Mouse (Mus musculus) adrenal gland, postnatal 36 days (tissue): Measurements from ENCODE around the gene Usp54. TPM values are rescaled to one million over a fixed set of nuclear protein-coding genes. Genes with fewer than 3 reads are reported as not detected.
"Not testable (repeated sequence)": the region's sequence is repeated elsewhere in the genome, so short reads cannot be mapped to it uniquely, and the experiment has no call there.

Experiments
- DNase-seq, 2 experiments: peaks; one replicate each; pipeline ENCODE4 v3.0.0; 2021; ENCODE audit warnings: mixed read lengths in 1 of 2
- total RNA-seq, 2 experiments: library from RNA; stranded (reverse); gene quantifications; 2 replicates each; pipeline ENCODE4 v1.2.3; 2021

The Usp54 gene
- total RNA-seq, 2 experiments from 2014 or later: 14.1 to 14.6 TPM

DNA sequence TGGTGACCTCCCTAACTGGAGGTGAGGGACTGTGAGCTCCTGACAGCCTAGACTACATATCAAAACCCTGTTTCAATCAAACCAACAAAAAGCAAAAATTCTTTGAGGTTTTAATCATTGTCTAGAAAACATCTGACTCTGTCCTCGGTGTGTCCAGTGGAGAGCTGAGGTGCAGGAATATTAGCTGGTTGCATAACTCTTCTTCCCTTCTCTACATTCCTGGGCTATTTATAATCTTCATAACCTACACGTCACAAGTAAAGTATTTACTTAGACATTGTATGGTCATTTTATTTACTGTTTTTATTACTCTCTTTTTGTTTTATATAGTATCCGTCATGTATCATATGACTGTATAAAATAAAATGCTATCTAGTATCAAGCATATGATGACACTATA, 31.3 kb downstream of the Usp54 start:
- no peak for DNase-seq

DNA sequence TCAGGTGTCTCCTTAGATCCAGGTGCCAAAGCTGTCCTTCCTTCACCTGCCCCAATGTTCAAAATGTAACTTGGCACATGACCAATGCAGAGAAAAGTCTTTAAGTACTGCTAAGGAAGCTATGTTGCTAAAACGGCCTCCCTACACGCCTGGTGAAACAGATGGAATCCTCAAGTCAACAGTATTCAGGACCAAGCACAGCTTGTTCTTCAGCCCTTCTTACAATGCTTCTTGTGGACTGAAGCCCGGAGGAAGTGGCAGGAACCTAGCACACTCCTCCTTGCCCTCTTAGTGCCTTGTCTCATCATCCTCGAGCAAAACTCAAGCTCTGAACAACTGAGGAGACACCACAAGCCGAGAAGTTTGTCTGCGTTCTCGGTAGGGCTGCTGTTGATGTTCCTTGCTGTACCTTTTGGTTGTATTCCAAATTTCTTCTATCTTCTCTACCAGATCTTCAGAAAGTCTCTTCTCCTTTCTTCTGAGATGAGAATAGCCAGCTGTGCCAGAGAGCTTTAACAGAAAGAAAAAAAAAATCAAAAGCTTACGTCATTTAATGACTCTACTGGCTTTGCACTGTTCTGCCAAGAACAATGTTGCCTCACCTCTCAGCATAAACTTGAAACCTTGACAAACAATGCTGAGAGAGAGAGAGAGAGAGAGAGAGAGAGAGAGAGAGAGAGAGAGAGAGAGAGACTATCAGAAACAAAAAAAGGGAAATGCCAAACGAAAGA, 33.3 kb downstream of the Usp54 start:
- peak; percentile 9 to 17 for DNase-seq

DNA sequence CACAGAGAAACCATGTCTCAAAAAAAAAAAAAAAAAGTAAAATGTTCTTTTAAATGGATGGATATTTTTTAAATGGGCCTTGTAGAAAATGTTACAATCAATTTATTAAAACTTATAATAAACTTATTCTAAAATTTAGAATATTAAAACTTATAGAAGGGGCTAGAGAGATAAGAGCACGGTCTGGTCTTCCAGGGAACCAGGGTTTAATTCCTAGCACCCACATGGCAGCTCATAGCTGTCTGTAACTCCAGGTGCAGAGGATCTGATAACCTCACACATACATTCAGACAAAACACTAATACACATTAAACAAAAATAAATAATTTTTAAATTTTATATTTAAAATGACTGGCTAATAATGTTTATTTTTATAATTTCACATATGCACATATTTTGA, 39.6 kb downstream of the Usp54 start:
- no peak for DNase-seq

DNA sequence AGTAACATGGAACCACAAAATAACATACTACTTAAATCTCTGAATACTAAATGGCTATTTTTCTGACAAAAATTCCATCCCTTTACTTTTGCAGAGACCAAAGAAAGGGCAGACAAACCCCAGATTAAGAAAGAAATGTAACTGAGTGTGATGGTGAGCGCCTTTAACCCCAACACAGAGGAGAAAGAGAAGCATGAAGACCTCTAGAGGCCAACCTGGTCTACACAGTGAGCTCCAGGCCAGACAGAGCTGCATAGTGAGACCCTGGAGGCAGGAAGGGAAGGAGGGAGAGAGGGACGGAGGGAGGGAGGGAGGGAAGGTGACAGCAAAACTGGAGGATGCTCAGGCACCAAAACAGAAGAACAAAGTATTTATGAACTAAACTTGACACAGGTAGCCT, 40.7 kb downstream of the Usp54 start:
- no peak for DNase-seq

DNA sequence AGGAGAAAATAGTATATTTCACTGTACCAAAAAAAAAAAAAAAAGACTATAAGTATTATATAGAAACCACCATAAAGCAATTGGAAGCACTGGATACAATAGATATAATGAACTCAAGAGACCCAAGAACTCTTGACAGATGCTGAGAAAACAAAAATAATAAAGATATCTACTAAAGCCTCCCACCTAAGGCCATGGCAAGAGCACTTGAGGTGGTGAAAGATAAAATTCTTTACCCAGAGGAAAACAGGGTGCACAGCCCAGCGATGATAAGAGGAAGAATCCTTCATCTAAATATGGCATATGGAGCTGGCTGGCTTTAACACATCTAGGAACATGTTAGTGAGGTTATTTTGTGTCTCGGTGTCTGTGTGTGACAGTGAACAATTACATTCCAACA, 41.3 kb downstream of the Usp54 start:
- no peak for DNase-seq

DNA sequence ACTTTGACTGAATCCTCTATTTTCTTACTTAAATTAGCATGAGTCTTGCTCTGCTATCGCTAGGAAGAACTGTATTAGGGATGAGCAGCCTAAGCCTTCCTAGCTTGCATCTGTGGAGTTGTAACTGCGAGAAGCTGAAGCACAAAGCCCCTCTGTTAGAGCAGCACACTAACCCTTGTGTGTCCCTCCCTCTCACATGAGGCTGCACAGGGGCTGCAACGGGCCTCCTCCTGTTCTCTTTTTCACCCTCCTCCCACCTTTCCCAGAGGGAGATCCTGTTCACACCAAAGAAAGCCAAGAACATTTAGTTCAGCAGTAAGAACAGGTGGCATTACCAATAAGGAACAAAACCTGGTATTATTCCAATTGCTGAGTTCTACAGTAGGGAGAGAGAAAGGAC, 45.1 kb downstream of the Usp54 start:
- no peak for DNase-seq

DNA sequence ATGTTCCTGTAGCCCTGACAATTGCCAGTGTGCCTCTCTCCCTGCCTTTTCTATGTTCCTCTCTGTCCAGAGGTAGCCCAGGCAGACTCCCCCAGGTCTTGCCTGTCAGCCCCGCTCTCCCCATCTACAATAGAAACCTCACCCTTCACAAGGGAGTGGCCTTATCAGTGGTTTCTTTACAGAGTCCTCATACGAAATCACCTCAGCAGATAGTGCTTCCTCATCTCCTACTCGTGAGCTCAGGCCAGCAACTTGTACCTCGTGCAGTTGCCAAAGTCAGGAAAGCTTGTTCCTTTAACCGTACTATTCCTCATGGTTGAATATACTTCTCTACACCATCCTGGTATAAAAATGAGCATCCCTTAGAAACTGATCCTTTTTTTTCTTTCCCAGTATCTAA, 53.4 kb downstream of the Usp54 start:
- no peak for DNase-seq

DNA sequence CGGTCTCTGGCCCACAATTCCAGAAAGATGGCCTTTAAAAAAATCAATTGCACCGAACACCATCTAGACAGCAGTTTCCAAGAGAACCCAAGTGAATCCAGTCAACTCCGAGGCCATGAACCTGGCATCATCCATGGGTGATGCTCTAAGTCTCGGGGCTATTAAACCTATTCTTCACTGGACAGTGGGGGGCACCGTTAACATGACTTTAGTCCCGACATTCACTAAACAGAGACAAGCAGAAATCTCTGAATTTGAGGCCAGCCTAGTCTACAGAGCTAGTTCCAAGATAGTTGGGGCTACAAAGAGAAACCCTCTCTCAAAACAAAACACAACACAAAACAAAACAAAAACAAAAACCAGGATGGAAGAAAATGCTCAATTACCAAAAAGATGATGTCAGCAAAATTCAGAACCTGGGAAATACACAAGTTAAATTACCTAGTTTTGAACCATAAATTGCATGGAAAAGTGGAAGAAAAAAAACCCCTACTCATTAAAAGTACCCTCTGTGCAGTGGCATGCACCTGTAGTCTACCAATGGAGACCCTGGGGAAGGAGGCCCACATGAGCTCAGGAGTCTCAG, 61.9 kb downstream of the Usp54 start:
- DNase-seq: peak in 1 of 2 experiments; percentile 6

DNA sequence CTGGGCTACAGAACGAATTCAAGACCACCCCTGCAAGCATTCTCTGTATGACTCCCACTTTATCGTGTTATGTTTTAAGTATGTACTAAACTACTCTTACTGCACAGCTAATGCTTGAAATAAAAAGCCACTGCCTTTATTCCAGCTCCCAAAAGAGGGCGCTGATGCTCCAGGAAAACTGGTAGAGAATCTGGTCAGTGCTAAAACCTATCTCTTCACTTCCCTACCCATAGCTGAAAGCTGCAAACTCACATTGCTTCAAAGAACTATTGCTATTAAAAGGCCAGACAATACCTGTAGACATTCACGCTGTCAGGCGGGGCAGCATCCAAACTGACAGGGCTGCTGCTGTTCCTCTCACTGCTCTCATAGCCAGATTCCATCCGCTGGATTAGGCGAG, 64.7 kb downstream of the Usp54 start:
- DNase-seq: peak; percentile 72 to 80

DNA sequence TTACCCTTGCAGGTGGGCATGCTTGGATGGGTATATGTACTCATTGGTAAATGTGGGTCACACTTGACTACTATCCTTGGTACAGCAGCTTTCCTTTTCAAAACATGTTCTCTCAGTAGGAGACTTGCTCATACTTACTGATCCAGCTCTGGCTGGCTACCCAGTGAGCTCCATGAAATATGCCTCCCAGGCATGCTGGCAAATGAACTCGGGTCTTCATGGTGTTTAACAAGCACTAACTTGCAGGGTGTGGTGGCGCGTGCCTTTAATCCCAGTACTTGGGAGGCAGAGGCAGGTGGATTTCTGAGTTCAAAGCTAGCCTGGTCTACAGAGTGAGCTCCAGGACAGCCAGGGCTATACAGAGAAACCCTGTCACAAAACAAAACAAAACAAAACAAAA, 67.7 kb downstream of the Usp54 start:
- not testable (repeated sequence) for DNase-seq

DNA sequence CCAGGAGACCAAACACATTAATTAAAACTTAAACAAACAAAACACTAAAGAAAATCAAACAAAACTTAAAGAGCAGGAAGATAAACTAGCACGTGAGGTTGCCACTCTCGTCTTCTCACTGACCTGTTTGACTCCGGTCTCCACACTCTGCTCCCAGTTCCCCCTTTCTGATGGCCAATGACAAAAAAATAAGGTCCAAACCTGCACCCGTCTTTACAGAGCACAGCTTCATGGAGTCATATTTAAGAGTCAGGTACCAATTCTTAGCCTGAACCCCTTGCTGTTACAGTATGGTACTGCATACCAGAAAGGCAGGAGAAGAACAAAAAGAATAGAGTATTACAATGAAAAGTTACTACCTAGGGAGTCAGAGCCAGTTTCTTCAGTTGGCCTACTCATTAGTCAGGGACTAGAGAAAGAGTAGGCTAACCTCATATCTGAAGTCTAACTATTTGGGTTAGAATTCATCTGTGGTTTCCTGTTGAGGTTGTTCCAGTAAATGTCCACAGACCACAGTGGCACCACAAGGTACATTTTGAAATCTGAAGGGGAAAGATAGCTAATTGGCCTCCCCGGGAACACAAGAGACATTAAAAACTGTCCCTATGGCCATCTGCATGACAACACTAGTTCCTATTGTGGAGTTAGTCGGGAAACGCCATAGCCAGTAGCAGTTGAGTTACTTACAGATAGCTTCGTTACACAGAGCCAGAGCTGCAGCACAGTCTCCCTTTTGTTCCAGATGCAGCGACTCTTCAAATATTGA, 75.4 kb downstream of the Usp54 start:
- no peak for DNase-seq

DNA sequence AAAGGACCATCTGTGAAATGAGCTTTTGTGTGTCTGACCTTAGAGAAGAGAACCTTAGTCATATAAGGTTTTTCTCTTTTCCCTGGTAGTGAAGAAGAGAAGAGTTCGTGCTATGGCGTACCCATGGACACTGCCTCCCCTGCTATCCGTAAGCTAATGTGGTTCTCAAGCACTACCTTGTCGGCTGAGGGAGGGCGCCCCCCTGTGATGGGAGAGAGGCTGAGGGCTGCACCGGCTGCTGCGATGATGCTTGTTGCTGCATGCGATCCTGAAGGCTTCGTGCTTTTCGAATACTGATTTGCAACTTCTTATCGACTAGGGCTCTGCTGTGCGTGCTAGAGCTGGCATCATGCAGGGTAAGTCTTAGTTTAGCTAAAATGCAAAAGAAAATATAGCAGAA, 76.2 kb downstream of the Usp54 start:
- DNase-seq: peak; percentile 4 to 24

DNA sequence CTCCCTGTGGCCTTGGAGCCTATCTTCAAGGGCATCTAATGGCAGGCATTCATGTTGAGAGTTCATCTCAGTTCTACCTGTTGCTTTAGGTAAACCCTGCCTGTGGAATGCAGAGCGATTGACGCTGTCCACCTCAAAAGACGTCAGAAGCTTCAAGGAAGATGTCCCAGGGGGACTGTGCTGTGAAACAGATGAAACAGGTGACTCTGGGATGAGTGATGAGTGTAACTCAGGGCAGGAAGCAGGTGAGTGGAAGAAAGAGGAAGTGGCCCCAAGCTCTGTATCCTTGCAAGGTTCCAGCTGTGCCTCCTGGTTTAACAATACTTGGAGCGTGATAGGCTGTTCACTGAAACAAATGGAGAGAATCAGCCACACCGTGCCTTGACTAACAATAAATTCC, 79.0 kb downstream of the Usp54 start:
- no peak for DNase-seq

DNA sequence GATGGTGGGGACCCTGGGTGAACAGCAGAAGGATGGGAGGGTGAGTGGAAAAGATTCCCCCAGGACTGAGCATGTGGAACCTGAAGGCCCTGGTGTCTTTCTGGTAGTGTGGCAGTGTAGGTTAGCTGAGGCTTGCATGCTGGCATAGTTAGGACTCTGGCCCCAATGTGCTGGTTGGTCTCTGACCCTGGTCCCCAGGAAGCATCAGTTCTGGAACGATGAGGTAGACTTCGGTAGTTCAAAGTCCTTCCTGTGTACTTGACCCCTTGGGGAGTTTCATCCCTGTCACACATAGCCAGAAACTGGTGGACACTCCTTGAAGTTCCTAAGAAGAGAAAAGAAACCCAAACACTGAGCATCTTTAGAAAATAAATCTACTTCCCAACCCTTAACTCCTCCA, 90.7 kb downstream of the Usp54 start:
- DNase-seq: no peak

DNA sequence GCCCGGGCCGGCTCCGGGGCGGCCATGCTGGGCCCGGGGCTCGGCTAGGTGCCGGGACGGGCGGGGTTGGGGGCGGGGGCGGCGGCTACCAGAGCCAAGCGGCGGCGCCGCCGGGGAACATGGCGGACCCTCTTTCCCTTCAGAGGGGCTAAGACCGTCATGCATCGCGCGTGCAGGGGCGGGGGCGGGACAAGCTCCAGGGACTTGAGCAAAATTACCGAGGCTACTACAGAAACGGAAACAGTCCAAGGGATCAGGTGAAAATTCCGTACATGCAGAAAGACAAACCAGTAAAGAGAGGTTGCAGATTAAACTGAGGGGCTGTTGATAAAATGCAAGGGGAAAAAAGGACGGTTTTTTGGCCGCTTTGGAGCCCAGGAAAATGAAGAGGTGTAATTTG, 94.4 kb downstream of the Usp54 start, which contains the start of gene Ppp3cb:
Ppp3cb (minus strand) TSS at position 159 of the 400 bp plus-strand sequence.
- DNase-seq: peak; percentile 86 to 88

DNA sequence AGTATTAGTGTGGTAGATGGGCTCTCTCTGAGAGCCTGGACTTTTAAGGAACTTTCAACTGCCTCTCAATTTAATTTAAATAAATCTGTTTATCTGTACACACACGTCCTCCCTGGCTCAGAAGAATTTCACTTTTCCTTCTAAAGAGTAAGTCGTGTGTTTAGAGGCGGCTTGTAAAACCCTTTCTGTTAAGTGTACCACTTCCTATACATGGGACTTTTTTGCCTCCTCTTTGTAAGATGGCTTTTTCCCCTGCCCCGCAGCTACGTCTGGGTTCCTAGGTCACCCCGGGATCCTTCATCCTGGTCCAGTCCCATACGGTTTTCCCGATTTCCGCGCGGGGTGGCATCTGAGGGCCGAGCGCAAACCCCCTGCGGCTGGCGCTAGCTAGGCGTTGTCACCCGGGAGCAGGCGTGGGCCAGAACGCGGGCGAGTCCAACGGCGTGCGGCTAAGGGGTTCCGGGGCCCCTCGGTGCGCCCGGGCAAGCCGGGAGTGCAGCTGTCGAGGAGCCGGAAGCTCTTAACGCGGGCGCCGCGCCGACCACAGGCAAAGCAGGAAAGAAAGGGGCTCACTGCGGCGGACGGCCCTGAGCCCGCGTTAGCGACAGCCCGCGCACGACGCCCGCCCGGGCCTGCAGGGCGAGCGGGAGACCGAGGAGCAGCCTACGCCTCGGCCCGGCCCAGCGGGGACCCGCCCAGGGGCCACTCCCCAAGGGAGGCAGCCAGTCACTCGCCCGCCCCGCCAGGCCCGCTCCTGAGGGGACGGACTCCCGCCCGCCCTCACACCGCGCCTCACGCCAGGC, 95.1 kb downstream of the Usp54 start:
- DNase-seq: peak; percentile 97

DNA sequence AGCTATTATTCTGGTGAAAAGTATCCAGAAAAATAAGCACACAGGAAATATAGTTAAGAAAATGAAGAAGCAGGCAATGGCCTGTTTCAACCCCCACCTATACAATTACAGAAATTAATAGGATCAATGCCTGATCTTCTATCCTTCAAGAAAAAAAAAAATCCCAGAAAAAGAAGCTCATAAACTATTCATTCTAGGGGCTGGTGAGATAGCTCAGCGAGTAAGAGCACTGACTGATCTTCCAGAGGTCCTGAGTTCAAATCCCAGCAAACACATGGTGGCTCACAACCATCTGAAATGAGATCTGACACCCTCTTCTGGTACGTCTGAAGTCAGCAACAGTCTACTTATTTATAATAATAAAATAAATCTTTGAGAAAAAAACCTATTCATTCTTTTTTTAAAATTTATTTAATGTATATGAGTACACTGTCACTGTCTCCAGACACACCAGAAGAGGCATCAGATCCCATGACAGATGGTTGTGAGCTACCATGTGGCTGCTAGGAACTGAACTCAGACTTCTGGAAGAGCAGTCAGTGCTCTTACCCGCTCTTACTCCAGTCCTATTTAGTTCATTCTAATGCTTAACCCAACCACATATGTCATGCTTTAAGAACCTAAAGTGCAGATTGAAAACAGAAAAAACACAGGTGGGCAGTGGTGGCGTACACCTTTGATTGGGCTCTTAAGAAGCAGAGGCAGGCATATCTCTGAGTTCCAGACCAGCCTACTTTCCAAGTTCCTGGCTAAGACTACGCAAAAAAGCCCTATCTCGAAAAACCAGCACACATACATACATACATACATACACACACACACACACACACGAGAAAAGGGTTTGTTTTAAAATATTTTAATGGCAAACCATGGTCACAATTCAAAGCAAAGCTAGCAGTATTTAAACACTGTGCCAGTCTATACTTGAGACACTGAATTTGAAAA, 96.1 kb downstream of the Usp54 start:
- DNase-seq: no peak

DNA sequence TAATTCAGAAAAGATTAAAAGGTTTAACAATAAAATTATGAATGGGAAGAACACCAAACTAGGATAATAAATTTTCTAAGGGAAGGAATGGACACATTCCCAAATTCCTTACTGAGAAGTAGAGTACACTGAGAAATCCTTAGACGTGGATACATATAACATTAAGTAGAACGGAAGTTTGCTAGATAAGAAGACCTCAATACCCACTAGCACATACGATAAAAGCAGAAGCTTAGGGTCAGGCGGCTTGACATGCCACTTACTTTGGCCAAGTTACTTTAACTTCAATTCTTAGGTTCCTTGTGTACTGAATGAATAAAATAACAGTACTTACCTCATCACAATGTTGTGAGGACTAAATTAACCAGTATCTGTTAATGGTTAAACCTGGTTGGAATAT, 111.2 kb downstream of the Usp54 start:
- no peak for DNase-seq

DNA sequence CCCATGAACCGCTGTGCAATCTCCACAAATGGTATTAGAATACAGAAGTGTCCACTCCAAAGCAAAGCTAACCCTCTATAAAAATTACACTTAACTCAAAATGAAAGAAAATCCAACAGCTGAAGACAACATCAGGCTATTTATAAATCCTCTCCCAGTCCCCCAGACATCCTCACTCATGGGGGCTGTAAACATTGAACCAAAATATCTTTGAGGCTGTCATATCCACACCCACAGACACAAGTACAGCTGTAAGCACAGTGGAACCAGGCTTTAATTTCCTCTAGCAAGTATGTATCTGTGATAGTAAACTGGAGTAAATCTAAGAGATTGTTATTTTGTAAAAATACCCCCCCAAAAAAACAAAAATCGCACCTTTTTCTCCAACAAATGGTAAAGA, 120.7 kb downstream of the Usp54 start:
- no peak for DNase-seq

DNA sequence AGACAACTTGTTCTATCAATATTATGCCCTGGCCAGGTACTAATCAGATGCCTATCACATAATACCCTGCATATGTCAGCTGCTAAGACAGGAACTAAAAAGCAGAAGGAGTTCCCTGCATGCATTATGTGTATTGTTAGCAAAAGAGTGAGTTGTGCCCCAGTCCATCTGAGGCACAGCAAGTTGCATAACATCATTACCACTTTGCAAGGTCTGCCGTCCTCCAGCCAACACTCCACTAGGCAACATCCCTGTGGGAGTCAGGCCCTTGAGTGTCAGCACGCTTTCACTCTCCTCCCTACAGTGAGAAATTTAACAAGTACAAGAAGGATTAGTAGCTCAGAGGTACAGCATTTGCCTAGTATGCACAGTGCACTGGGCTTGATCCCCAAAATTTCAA, 132.4 kb downstream of the Usp54 start:
- peak; percentile 1 to 12 for DNase-seq

DNA sequence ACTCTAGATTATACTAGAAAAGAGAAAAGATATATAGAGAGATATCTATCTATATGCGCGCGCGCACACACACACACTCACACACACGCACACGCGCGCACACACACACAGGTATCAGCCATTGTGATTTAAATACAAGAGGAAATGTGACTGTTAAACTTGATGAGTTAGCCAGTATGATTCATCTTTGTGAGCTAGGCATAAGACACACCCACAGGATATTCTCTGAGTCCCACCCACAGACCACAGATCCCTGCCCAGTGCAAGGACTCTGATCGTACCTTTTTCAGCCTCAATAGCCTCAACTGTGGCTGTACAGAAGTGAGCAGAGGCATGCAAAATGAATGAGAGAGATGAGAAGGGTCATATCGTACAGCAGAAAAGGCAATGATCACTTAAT, 137.9 kb downstream of the Usp54 start:
- peak in 1 of 2 experiments; percentile 5 for DNase-seq
